In the genomic region with DNA sequence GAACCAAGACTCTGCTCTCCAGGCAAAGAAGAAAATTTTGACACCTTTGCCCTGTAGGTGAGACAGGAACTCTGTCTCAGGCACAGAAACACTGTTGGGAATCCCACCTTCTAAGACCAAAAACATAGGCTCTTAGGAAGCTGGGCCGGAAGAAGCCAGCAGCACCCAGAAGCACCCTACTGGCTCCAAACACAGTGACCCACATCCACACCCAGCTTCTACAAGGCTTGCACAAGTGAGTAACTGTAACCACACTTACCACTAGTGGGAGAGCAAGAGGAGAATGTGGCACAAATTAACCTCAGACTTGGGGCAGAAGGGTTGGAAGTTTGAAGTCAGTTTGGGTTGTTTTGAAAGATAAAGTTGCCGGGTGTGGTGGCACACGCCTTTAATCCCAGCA, we compare ENCODE assay signal across 8 mouse cellular contexts. TPM values are rescaled to one million over a fixed set of nuclear protein-coding genes. Genes with fewer than 3 reads are reported as not detected.
DNase-seq lines count a peak whose midpoint lies in the region; ATAC-seq and TF ChIP-seq lines count a peak whose summit lies in the region.

No protein-coding gene starts in this region.

- peaks cover 32% of the 10 kb centered on the region for H3K4me1 ChIP-seq in heart, embryonic 15.5 days (replicated peaks)
- peaks cover 19% of the 10 kb centered on the region for H3K4me1 ChIP-seq in brown adipose tissue, adult 24 weeks (ENCODE audit: control insufficient read depth, insufficient read depth, insufficient read length, low read length)
- H3K4me1 ChIP-seq in liver, embryonic 14.5 days (replicated peaks; ENCODE audit: control insufficient read depth in 2 of 2, insufficient read depth in 2 of 2, low read length in 1 of 2) = peaks cover 0 to 15% of the 10 kb centered on the region in 2 experiments; a peak in 2 of 4 replicates
- no peaks in the 10 kb centered on the region for H3K4me1 ChIP-seq in midbrain, embryonic 14.5 days (ENCODE audit: control insufficient read depth, insufficient read depth, low read length)

- TF ChIP-seq EP300 in liver, embryonic 14.5 days (IDR thresholded peaks at IDR 0.05; ENCODE audit: low read depth) = no peak

- peak overlapping the region; percentile 7; the same call in 1 of the 2 replicates for H3K4me3 ChIP-seq in heart, embryonic 15.5 days
- H3K4me3 ChIP-seq in brown adipose tissue, adult 24 weeks (ENCODE audit: insufficient read depth, low read depth, low read length) = peak overlapping the region; percentile 22; the same call in 1 of the 2 replicates
- no peak overlapping the region for H3K4me3 ChIP-seq in liver, embryonic 14.5 days (ENCODE audit: insufficient read depth in 1 of 2, low read depth in 2 of 2, low read length in 2 of 2)
- no peak overlapping the region for H3K4me3 ChIP-seq in midbrain, embryonic 14.5 days (replicated peaks; ENCODE audit: low read depth, low read length)

- ATAC-seq in heart, embryonic 15.5 days (replicated peaks; ENCODE audit: insufficient number of reproducible peaks, insufficient read depth, low FRiP score, low read depth) = no peak
- ATAC-seq in liver, embryonic 14.5 days (ENCODE audit: insufficient read depth) = no peak
- ATAC-seq in midbrain, embryonic 14.5 days (ENCODE audit: low FRiP score, low TSS enrichment) = no peak

- no peaks in the 10 kb centered on the region for H3K27me3 ChIP-seq in heart, embryonic 15.5 days
- no peaks in the 10 kb centered on the region for H3K27me3 ChIP-seq in liver, embryonic 14.5 days (ENCODE audit: control insufficient read depth, insufficient read depth, low read length)
- no peaks in the 10 kb centered on the region for H3K27me3 ChIP-seq in midbrain, embryonic 14.5 days (ENCODE audit: control insufficient read depth, insufficient read depth, low read length)

- no peaks in the 10 kb centered on the region for H3K9me3 ChIP-seq in heart, embryonic 15.5 days (replicated peaks)
- no peaks in the 10 kb centered on the region for H3K9me3 ChIP-seq in liver, embryonic 14.5 days (ENCODE audit: control insufficient read depth, low read length)
- H3K9me3 ChIP-seq in midbrain, embryonic 14.5 days (ENCODE audit: control insufficient read depth, low read length) = no peaks in the 10 kb centered on the region

- WGBS in heart, embryonic 15.5 days = 72% methylated on average over 3 of the region's 3 CpGs
- WGBS in liver, embryonic 14.5 days (ENCODE audit: insufficient replicate concordance) = 26% methylated on average over 3 of the region's 3 CpGs
- 87% methylated on average over 3 of the region's 3 CpGs for WGBS in midbrain, embryonic 14.5 days

- no peak for DNase-seq in heart, postnatal 4 days
- DNase-seq in B cell, adult 2 months = peak; percentile 51 to 56
- DNase-seq in liver, embryonic 14.5 days (ENCODE audit: low read depth in 3 of 3, low spot score in 3 of 3) = peak in 1 of 3 experiments; percentile 27
- no peak for DNase-seq in adrenal gland, adult 2 months
- DNase-seq in midbrain, embryonic 14.5 days = no peak
- DNase-seq in kidney, postnatal 10 days = no peak

- peak overlapping the region; percentile 88 for H3K27ac ChIP-seq in heart, embryonic 15.5 days
- H3K27ac ChIP-seq in brown adipose tissue, adult 24 weeks (replicated peaks; ENCODE audit: low read depth, low read length) = peak overlapping the region; percentile 71
- peak overlapping the region; percentile 25; the same call in 1 of the 2 replicates for H3K27ac ChIP-seq in liver, embryonic 14.5 days
- no peak overlapping the region for H3K27ac ChIP-seq in midbrain, embryonic 14.5 days (replicated peaks; ENCODE audit: low read depth, low read length)

- H3K36me3 ChIP-seq in heart, embryonic 15.5 days = no peaks in the 10 kb centered on the region
- H3K36me3 ChIP-seq in liver, embryonic 14.5 days (replicated peaks; ENCODE audit: control insufficient read depth, insufficient read depth, low read depth) = no peaks in the 10 kb centered on the region
- H3K36me3 ChIP-seq in midbrain, embryonic 14.5 days (ENCODE audit: control insufficient read depth, insufficient read depth, low read length) = no peaks in the 10 kb centered on the region

- peak overlapping the region; percentile 52 for H3K4me2 ChIP-seq in heart, embryonic 15.5 days
- H3K4me2 ChIP-seq in liver, embryonic 14.5 days (ENCODE audit: low read depth) = no peak overlapping the region
- H3K4me2 ChIP-seq in midbrain, embryonic 14.5 days (ENCODE audit: low read length) = no peak overlapping the region

- no peak for TF ChIP-seq CTCF in liver, embryonic 14.5 days (IDR thresholded peaks at IDR 0.05; ENCODE audit: low read depth)

- H3K9ac ChIP-seq in heart, embryonic 15.5 days = peak overlapping the region; percentile 19; the same call in 1 of the 2 replicates
- no peak overlapping the region for H3K9ac ChIP-seq in liver, embryonic 14.5 days (replicated peaks)
- no peak overlapping the region for H3K9ac ChIP-seq in midbrain, embryonic 14.5 days (replicated peaks; ENCODE audit: low read length)

RNA-seq across cellular contexts. Expression of a gene that starts 22.8 kb away (rescaled TPM):
- 25.2 and 28.6 TPM in 2 replicates for polyA plus RNA-seq in heart, embryonic 15.5 days (2015; fragmentation: Nextera tagmentation; extraction: Ambion mirVana)
- 10 to 100 TPM; 14.2 to 17.1 TPM for total RNA-seq in heart, postnatal 4 days (2021)
- 7.9 and 8.1 TPM in 2 replicates for polyA plus RNA-seq in brown adipose tissue, adult 24 weeks (2012; ENCODE audit: insufficient read depth, insufficient read length, missing spikeins)
- polyA plus RNA-seq in liver, embryonic 14.5 days (2012; rRNA removed) = 4.1 and 4.8 TPM in 2 replicates
- 2.5 and 3.8 TPM in 2 replicates for polyA plus RNA-seq in liver, embryonic 14.5 days (2014; fragmentation: Nextera tagmentation; extraction: Ambion mirVana)
- total RNA-seq in adrenal gland, adult 2 months (2021) = 10 to 100 TPM; 13.8 to 17.2 TPM
- polyA plus RNA-seq in adrenal gland, adult 2 months (2012; rRNA removed) = 38.1 and 38.4 TPM in 2 replicates
- polyA plus RNA-seq in midbrain, embryonic 14.5 days (2014; fragmentation: Nextera tagmentation; extraction: Ambion mirVana) = 96.4 and 115 TPM in 2 replicates

RNA-seq across cellular contexts. Expression of a gene that starts 26.2 kb away (rescaled TPM):
- 10.0 and 15.8 TPM in 2 replicates for polyA plus RNA-seq in heart, embryonic 15.5 days (2015; fragmentation: Nextera tagmentation; extraction: Ambion mirVana)
- total RNA-seq in heart, postnatal 4 days (2021) = 10 to 100 TPM; 15.3 to 17.6 TPM
- polyA plus RNA-seq in brown adipose tissue, adult 24 weeks (2012; ENCODE audit: insufficient read depth, insufficient read length, missing spikeins) = 6.6 and 9.4 TPM in 2 replicates
- 16.7 and 17.6 TPM in 2 replicates for polyA plus RNA-seq in liver, embryonic 14.5 days (2012; rRNA removed)
- 17.1 and 19.3 TPM in 2 replicates for polyA plus RNA-seq in liver, embryonic 14.5 days (2014; fragmentation: Nextera tagmentation; extraction: Ambion mirVana)
- 10 to 100 TPM; 20.8 to 28.0 TPM for total RNA-seq in adrenal gland, adult 2 months (2021)
- 27.7 and 33.4 TPM in 2 replicates for polyA plus RNA-seq in adrenal gland, adult 2 months (2012; rRNA removed)
- 3.8 and 3.9 TPM in 2 replicates for polyA plus RNA-seq in midbrain, embryonic 14.5 days (2014; fragmentation: Nextera tagmentation; extraction: Ambion mirVana)

RNA-seq across cellular contexts. Expression of a gene that starts 37.2 kb away (rescaled TPM):
- 54.6 and 78.1 TPM in 2 replicates for polyA plus RNA-seq in heart, embryonic 15.5 days (2015; fragmentation: Nextera tagmentation; extraction: Ambion mirVana)
- 10 to 100 TPM; 77.2 to 87.1 TPM for total RNA-seq in heart, postnatal 4 days (2021)
- 8.1 and 13.8 TPM in 2 replicates for polyA plus RNA-seq in brown adipose tissue, adult 24 weeks (2012; ENCODE audit: insufficient read depth, insufficient read length, missing spikeins)
- polyA plus RNA-seq in liver, embryonic 14.5 days (2012; rRNA removed) = 0.89 and 1.2 TPM in 2 replicates
- 0.80 and 1.1 TPM in 2 replicates for polyA plus RNA-seq in liver, embryonic 14.5 days (2014; fragmentation: Nextera tagmentation; extraction: Ambion mirVana)
- total RNA-seq in adrenal gland, adult 2 months (2021) = 10 to 100 TPM; 24.8 to 44.6 TPM
- polyA plus RNA-seq in adrenal gland, adult 2 months (2012; rRNA removed) = 73.5 and 81.5 TPM in 2 replicates
- 2.7 and 5.6 TPM in 2 replicates for polyA plus RNA-seq in midbrain, embryonic 14.5 days (2014; fragmentation: Nextera tagmentation; extraction: Ambion mirVana)

Comparison
In these comparisons a context has a peak if more than half of its experiments do, and no peak if none do; other contexts are left out.
1. H3K4me3 ChIP-seq: peak in heart, embryonic 15.5 days (single experiment) and brown adipose tissue, adult 24 weeks (single experiment); none in liver, embryonic 14.5 days (0 of 2) and midbrain, embryonic 14.5 days (single experiment).
2. DNase-seq: peak in B cell, adult 2 months (2 of 2); none in heart, postnatal 4 days (single experiment), adrenal gland, adult 2 months (single experiment), midbrain, embryonic 14.5 days (single experiment) and kidney, postnatal 10 days (single experiment).